Mouse (Mus musculus): ENCODE measurements around the gene Med19.
"Not testable (repeated sequence)": the region's sequence is repeated elsewhere in the genome, so short reads cannot be mapped to it uniquely, and the experiment has no call there.

DNA sequence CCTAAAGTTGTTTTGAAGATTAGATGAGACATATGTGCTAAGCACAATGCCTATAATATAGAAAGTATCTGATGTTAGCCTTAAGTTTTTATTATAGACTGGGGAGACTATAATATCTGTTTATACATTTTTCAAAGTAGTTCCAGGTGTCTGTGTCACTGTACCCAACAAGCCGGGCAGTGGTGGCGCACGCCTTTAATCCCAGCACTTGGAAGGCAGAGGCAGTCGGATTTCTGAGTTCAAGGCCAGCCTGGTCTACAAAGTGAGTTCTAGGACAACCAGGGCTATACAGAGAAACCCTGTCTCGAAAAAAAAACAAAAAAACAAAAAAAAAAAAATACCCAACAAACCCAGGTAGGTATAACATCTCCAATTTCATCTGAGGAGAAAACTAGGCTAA lies 50.0 kb downstream of the Med19 start:
- TF ChIP-seq CTCF (IDR thresholded peaks at IDR 0.05; ENCODE audit: extremely low read depth, insufficient read length, insufficient replicate concordance, low read depth, low read length); POLR2A (IDR thresholded peaks at IDR 0.05; ENCODE audit: low read depth, low read length): not testable (repeated sequence)
